Comparison of ENCODE assay signal across 8 mouse cellular contexts in genomic region chr17:23564368-23564715, GRCm38 (mm10). TPM values are rescaled to one million over a fixed set of nuclear protein-coding genes. Genes with fewer than 3 reads are reported as not detected.
A peak's percentile ranks its signal among the peaks of the same experiment; 100 is the strongest.
DNase-seq lines count a peak whose midpoint lies in the region; ATAC-seq and TF ChIP-seq lines count a peak whose summit lies in the region.

No protein-coding gene starts in this region.

- H3K9ac ChIP-seq in lung, embryonic 14.5 days: peak overlapping the region; percentile 97
- H3K9ac ChIP-seq in embryonic facial prominence, embryonic 15.5 days: peak overlapping the region; percentile 87
- peak overlapping the region; percentile 98 for H3K9ac ChIP-seq in intestine, embryonic 16.5 days (ENCODE audit: low read depth, low read length)
- peak overlapping the region; percentile 81 for H3K9ac ChIP-seq in neural tube, embryonic 12.5 days

- H3K27ac ChIP-seq in lung, embryonic 14.5 days (ENCODE audit: low read depth): peak overlapping the region; percentile 97
- peak overlapping the region; percentile 97 for H3K27ac ChIP-seq in embryonic facial prominence, embryonic 15.5 days (replicated peaks)
- peak overlapping the region; percentile 98 for H3K27ac ChIP-seq in intestine, embryonic 16.5 days (ENCODE audit: low read length)
- no peak overlapping the region; the same call in 1 of the 2 replicates for H3K27ac ChIP-seq in neural tube, embryonic 12.5 days

- H3K9me3 ChIP-seq in lung, embryonic 14.5 days (ENCODE audit: low read depth, low read length): no peaks in the 10 kb centered on the region
- no peaks in the 10 kb centered on the region for H3K9me3 ChIP-seq in embryonic facial prominence, embryonic 15.5 days (replicated peaks)
- H3K9me3 ChIP-seq in intestine, embryonic 16.5 days (ENCODE audit: control insufficient read depth, low read length): no peaks in the 10 kb centered on the region
- H3K9me3 ChIP-seq in neural tube, embryonic 12.5 days: no peaks in the 10 kb centered on the region

- ATAC-seq in lung, embryonic 14.5 days (ENCODE audit: insufficient read depth): peak; percentile 85
- ATAC-seq in embryonic facial prominence, embryonic 15.5 days (ENCODE audit: insufficient number of reproducible peaks, low FRiP score, low TSS enrichment, low read depth): peak; percentile 55
- peak; percentile 86 for ATAC-seq in intestine, embryonic 16.5 days
- peak; percentile 85 for ATAC-seq in neural tube, embryonic 12.5 days (ENCODE audit: low FRiP score, low read depth)

- H3K27me3 ChIP-seq in lung, embryonic 14.5 days (ENCODE audit: insufficient read depth, low read length): no peaks in the 10 kb centered on the region
- H3K27me3 ChIP-seq in embryonic facial prominence, embryonic 15.5 days: no peaks in the 10 kb centered on the region
- no peaks in the 10 kb centered on the region for H3K27me3 ChIP-seq in intestine, embryonic 16.5 days (replicated peaks; ENCODE audit: control insufficient read depth, insufficient read depth, low read length)
- no peaks in the 10 kb centered on the region for H3K27me3 ChIP-seq in neural tube, embryonic 12.5 days (replicated peaks)

- no peak for TF ChIP-seq CTCF in lung, embryonic 14.5 days (IDR thresholded peaks at IDR 0.05; ENCODE audit: low read depth)

- peaks cover 4% of the 10 kb centered on the region; the same call in 1 of the 2 replicates for H3K4me1 ChIP-seq in lung, embryonic 14.5 days (ENCODE audit: insufficient read depth)
- peaks cover 8% of the 10 kb centered on the region for H3K4me1 ChIP-seq in embryonic facial prominence, embryonic 15.5 days
- H3K4me1 ChIP-seq in intestine, embryonic 16.5 days (ENCODE audit: control insufficient read depth, insufficient read depth, low read length): peaks cover 12% of the 10 kb centered on the region
- peaks cover 5% of the 10 kb centered on the region for H3K4me1 ChIP-seq in neural tube, embryonic 12.5 days

- DNase-seq in lung, embryonic 14.5 days: no peak
- no peak for DNase-seq in lung, postnatal 14 days
- no peak for DNase-seq in embryo, embryonic 9.5 days (ENCODE audit: extremely low spot score)
- DNase-seq in layer of hippocampus, adult 18-20 months (ENCODE audit: low spot score in 2 of 2): no peak
- DNase-seq in kidney, postnatal 36 days: no peak

- peak overlapping the region; percentile 75 for H3K4me3 ChIP-seq in lung, embryonic 14.5 days (ENCODE audit: low read depth, low read length)
- H3K4me3 ChIP-seq in embryonic facial prominence, embryonic 15.5 days (replicated peaks): peak overlapping the region; percentile 86
- H3K4me3 ChIP-seq in intestine, embryonic 16.5 days (ENCODE audit: low read length): peak overlapping the region; percentile 90
- H3K4me3 ChIP-seq in neural tube, embryonic 12.5 days: peak overlapping the region; percentile 76

- peak overlapping the region; percentile 82 for H3K4me2 ChIP-seq in lung, embryonic 14.5 days
- H3K4me2 ChIP-seq in embryonic facial prominence, embryonic 15.5 days (replicated peaks): peak overlapping the region; percentile 64
- H3K4me2 ChIP-seq in intestine, embryonic 16.5 days (ENCODE audit: low read depth, low read length): peak overlapping the region; percentile 74
- H3K4me2 ChIP-seq in neural tube, embryonic 12.5 days (replicated peaks): peak overlapping the region; percentile 63

- peaks cover 18% of the 10 kb centered on the region for H3K36me3 ChIP-seq in lung, embryonic 14.5 days (ENCODE audit: insufficient read depth)
- H3K36me3 ChIP-seq in embryonic facial prominence, embryonic 15.5 days: peaks cover 18% of the 10 kb centered on the region
- H3K36me3 ChIP-seq in intestine, embryonic 16.5 days (ENCODE audit: control insufficient read depth, insufficient read depth, low read length): peaks cover 4% of the 10 kb centered on the region; the same call in 1 of the 2 replicates
- H3K36me3 ChIP-seq in neural tube, embryonic 12.5 days: peaks cover 22% of the 10 kb centered on the region

- 0% methylated on average over 8 of the region's 8 CpGs for WGBS in lung, embryonic 14.5 days
- under 1% methylated on average over 8 of the region's 8 CpGs for WGBS in embryonic facial prominence, embryonic 15.5 days
- 0% methylated on average over 8 of the region's 8 CpGs for WGBS in intestine, embryonic 16.5 days
- WGBS in neural tube, embryonic 12.5 days: 1% methylated on average over 8 of the region's 8 CpGs

RNA-seq across cellular contexts. Expression of gene Zfp213, which starts 0.3 kb away (rescaled TPM):
- 21.8 and 24.7 TPM in 2 replicates for polyA plus RNA-seq in lung, embryonic 14.5 days (2014; fragmentation: Nextera tagmentation; extraction: Ambion mirVana)
- 17.8 and 19.5 TPM in 2 replicates for polyA plus RNA-seq in embryonic facial prominence, embryonic 15.5 days (2015; fragmentation: Nextera tagmentation; extraction: Ambion mirVana)
- 16.0 and 16.8 TPM in 2 replicates for polyA plus RNA-seq in intestine, embryonic 16.5 days (2015; fragmentation: Nextera tagmentation; extraction: Ambion mirVana)
- 21.3 and 22.6 TPM in 2 replicates for polyA plus RNA-seq in neural tube, embryonic 12.5 days (2016; fragmentation: Nextera tagmentation; extraction: Ambion mirVana)
- total RNA-seq in layer of hippocampus, adult 18-20 months (2021): 1 to 10 TPM; 7.9 to 8.0 TPM

RNA-seq across cellular contexts. Expression of gene Zfp13, which starts 34.9 kb away (rescaled TPM):
- polyA plus RNA-seq in lung, embryonic 14.5 days (2014; fragmentation: Nextera tagmentation; extraction: Ambion mirVana): 12.3 and 15.6 TPM in 2 replicates
- polyA plus RNA-seq in embryonic facial prominence, embryonic 15.5 days (2015; fragmentation: Nextera tagmentation; extraction: Ambion mirVana): 13.4 and 14.1 TPM in 2 replicates
- polyA plus RNA-seq in intestine, embryonic 16.5 days (2015; fragmentation: Nextera tagmentation; extraction: Ambion mirVana): 8.6 and 8.8 TPM in 2 replicates
- polyA plus RNA-seq in neural tube, embryonic 12.5 days (2016; fragmentation: Nextera tagmentation; extraction: Ambion mirVana): 23.8 and 26.6 TPM in 2 replicates
- 10 to 100 TPM; 28.0 to 29.6 TPM for total RNA-seq in layer of hippocampus, adult 18-20 months (2021)

RNA-seq across cellular contexts. Expression of gene Zscan10, which starts 36.3 kb away (rescaled TPM):
- polyA plus RNA-seq in lung, embryonic 14.5 days (2014; fragmentation: Nextera tagmentation; extraction: Ambion mirVana): 0.53 and 0.74 TPM in 2 replicates
- polyA plus RNA-seq in embryonic facial prominence, embryonic 15.5 days (2015; fragmentation: Nextera tagmentation; extraction: Ambion mirVana): 0.08 and 0.14 TPM in 2 replicates
- 0.09 TPM in 1 of 2 replicates, not detected in the other for polyA plus RNA-seq in intestine, embryonic 16.5 days (2015; fragmentation: Nextera tagmentation; extraction: Ambion mirVana)
- polyA plus RNA-seq in neural tube, embryonic 12.5 days (2016; fragmentation: Nextera tagmentation; extraction: Ambion mirVana): 0.32 TPM in 1 of 2 replicates, not detected in the other
- not detected for total RNA-seq in layer of hippocampus, adult 18-20 months (2021)
